ENCODE assay signal across 26 mouse cellular contexts in genomic region chr16:89188621-89189020, GRCm38 (mm10). TPM values are rescaled to one million over a fixed set of nuclear protein-coding genes. Genes with fewer than 3 reads are reported as not detected.
DNase-seq lines count a peak whose midpoint lies in the region; TF ChIP-seq lines count a peak whose summit lies in the region.
"Had no signal": no experiment of that assay in that cellular context is flagged by ENCODE, and none has a peak within 500 bp of the region (broad histone marks: within the 10 kb centered on the region; RNA-seq: fewer than 3 reads in every experiment).

No protein-coding gene starts in this region.

- no peaks in the 10 kb centered on the region for H3K36me3 ChIP-seq in ES-E14 (ENCODE audit: control insufficient read depth, insufficient read depth, low read length, poor library complexity, severe bottlenecking)
- H3K36me3 ChIP-seq: embryonic facial prominence, embryonic 13.5 days; embryonic facial prominence, embryonic 15.5 days; forebrain, embryonic 10.5 days; forebrain, embryonic 12.5 days had no signal

- no peak for TF ChIP-seq CTCF in gastrocnemius, adult 2 months (IDR thresholded peaks at IDR 0.05)

- no peaks in the 10 kb centered on the region for H3K9me3 ChIP-seq in ES-E14 (ENCODE audit: control insufficient read depth, insufficient read depth, low read depth, low read length)
- H3K9me3 ChIP-seq: embryonic facial prominence, embryonic 13.5 days; embryonic facial prominence, embryonic 15.5 days; forebrain, embryonic 10.5 days; forebrain, embryonic 12.5 days had no signal

- no peaks in the 10 kb centered on the region for H3K4me1 ChIP-seq in ES-E14 (ENCODE audit: control insufficient read depth in 2 of 2, insufficient read depth in 2 of 2, low read length in 2 of 2, poor library complexity in 1 of 2)
- H3K4me1 ChIP-seq: embryonic facial prominence, embryonic 13.5 days; embryonic facial prominence, embryonic 15.5 days; forebrain, embryonic 10.5 days; forebrain, embryonic 12.5 days had no signal

- in situ Hi-C loops in ES-E14 (cut with MboI; ENCODE audit: low sequenced_read_pairs in 2 of 2, unreplicated experiment in 2 of 2), result no loop called here

- no peak overlapping the region for H3K9ac ChIP-seq in ES-E14 (ENCODE audit: insufficient read depth, low read depth, low read length, poor library complexity, severe bottlenecking)
- H3K9ac ChIP-seq: embryonic facial prominence, embryonic 13.5 days; embryonic facial prominence, embryonic 15.5 days; forebrain, embryonic 12.5 days had no signal

- H3K4me3 ChIP-seq in ES-E14 (ENCODE audit: insufficient read depth in 1 of 2, low read depth in 1 of 2, low read length in 2 of 2, poor library complexity in 1 of 2, severe bottlenecking in 1 of 2), result no peak overlapping the region
- no peak overlapping the region for H3K4me3 ChIP-seq in gastrocnemius, adult 2 months
- H3K4me3 ChIP-seq: embryonic facial prominence, embryonic 13.5 days; embryonic facial prominence, embryonic 15.5 days; erythroblast, embryonic 14.5 days; forebrain, embryonic 10.5 days; forebrain, embryonic 12.5 days had no signal

- intact Hi-C loops in heart, postnatal 14 days (cut with DNase I), result no loop called here
- intact Hi-C loops in gastrocnemius, adult 2 months (cut with DNase I), result no loop called here

- H3K27ac ChIP-seq in ES-E14 (ENCODE audit: insufficient read depth, low read depth, low read length, poor library complexity, severe bottlenecking), result no peak overlapping the region
- no peak overlapping the region for H3K27ac ChIP-seq in gastrocnemius, adult 2 months
- H3K27ac ChIP-seq: embryonic facial prominence, embryonic 13.5 days; embryonic facial prominence, embryonic 15.5 days; forebrain, embryonic 10.5 days; forebrain, embryonic 12.5 days had no signal

- peak; percentile 44 for DNase-seq in heart, adult 11 months
- DNase-seq in heart, postnatal 14 days, result no peak
- DNase-seq in ES-E14 (ENCODE audit: low read depth, low spot score), result peak; percentile 39
- DNase-seq in R1 (ENCODE audit: low read depth, low spot score), result peak; percentile 50
- no peak for DNase-seq in kidney, postnatal 4 days
- DNase-seq in natural killer cell, adult 2 months (ENCODE audit: low spot score in 2 of 2), result no peak
- no peak for DNase-seq in gastrocnemius, adult 2 months
- DNase-seq: adrenal gland, adult 8-10 months; adrenal gland, postnatal 25 days; B cell, adult 2 months; cerebellum, adult 11-12 months; cerebellum, adult 8-10 months; cerebellum, adult 9-11 months; cerebellum, postnatal 14 days; cerebellum, postnatal 36 days; embryo, embryonic 11 days had no signal

TF ChIP-seq in ES-E14, 5 proteins besides CTCF, POLR2A, EP300 and RAD21:
- peak; percentile 41; the same call in 1 of the 2 replicates for TF ChIP-seq ZC3H11A (IDR thresholded peaks at IDR 0.05; ENCODE audit: borderline replicate concordance, low read depth, low read length)
- no peak for TF ChIP-seq MAFK (IDR thresholded peaks at IDR 0.05; ENCODE audit: insufficient read depth, low read depth, low read length)

RNA-seq across cellular contexts. Expression of gene 1110057P08Rik, which starts 14.1 kb away (rescaled TPM):
- total RNA-seq in heart, postnatal 14 days (2021), result not detected
- total RNA-seq in ES-E14 (2012; rRNA removed), result not detected in 2 replicates
- total RNA-seq in gastrocnemius, adult 2 months (2021), result not detected
- total RNA-seq: adrenal gland, adult 18-20 months; adrenal gland, adult 8-10 months; adrenal gland, postnatal 25 days; adrenal gland, postnatal 4 days; CH12.LX; common myeloid progenitor, adult 5-6 weeks; MEL had no signal

RNA-seq across cellular contexts. Expression of gene Krtap20-2, which starts 17.0 kb away (rescaled TPM):
- total RNA-seq in heart, postnatal 14 days (2021), result not detected
- total RNA-seq in ES-E14 (2012; rRNA removed), result not detected in 2 replicates
- total RNA-seq in gastrocnemius, adult 2 months (2021), result not detected
- total RNA-seq: adrenal gland, adult 18-20 months; adrenal gland, adult 8-10 months; adrenal gland, postnatal 25 days; adrenal gland, postnatal 4 days; CH12.LX; common myeloid progenitor, adult 5-6 weeks; MEL had no signal

RNA-seq across cellular contexts. Expression of gene Gm7735, which starts 19.3 kb away (rescaled TPM):
- total RNA-seq in heart, postnatal 14 days (2021), result not detected
- not detected in 2 replicates for total RNA-seq in ES-E14 (2012; rRNA removed)
- total RNA-seq in gastrocnemius, adult 2 months (2021), result not detected
- total RNA-seq: adrenal gland, adult 18-20 months; adrenal gland, adult 8-10 months; adrenal gland, postnatal 25 days; adrenal gland, postnatal 4 days; CH12.LX; common myeloid progenitor, adult 5-6 weeks; MEL had no signal

RNA-seq across cellular contexts. Expression of gene Gm9789, which starts 30.9 kb away (rescaled TPM):
- total RNA-seq in heart, postnatal 14 days (2021), result not detected
- not detected in 2 replicates for total RNA-seq in ES-E14 (2012; rRNA removed)
- total RNA-seq in gastrocnemius, adult 2 months (2021), result not detected
- total RNA-seq: adrenal gland, adult 18-20 months; adrenal gland, adult 8-10 months; adrenal gland, postnatal 25 days; adrenal gland, postnatal 4 days; CH12.LX; common myeloid progenitor, adult 5-6 weeks; MEL had no signal

RNA-seq across cellular contexts. Expression of gene Gm10061, which starts 37.7 kb away (rescaled TPM):
- not detected for total RNA-seq in heart, postnatal 14 days (2021)
- total RNA-seq in ES-E14 (2012; rRNA removed), result not detected in 2 replicates
- total RNA-seq in gastrocnemius, adult 2 months (2021), result not detected
- total RNA-seq: adrenal gland, adult 18-20 months; adrenal gland, adult 8-10 months; adrenal gland, postnatal 25 days; adrenal gland, postnatal 4 days; CH12.LX; common myeloid progenitor, adult 5-6 weeks; MEL had no signal

Comparison
In these comparisons a context has a peak if more than half of its experiments do, and no peak if none do; other contexts are left out.
1. DNase-seq: peak in heart, adult 11 months (single experiment), ES-E14 (single experiment) and R1 (single experiment); none in heart, postnatal 14 days (0 of 2), kidney, postnatal 4 days (0 of 2), natural killer cell, adult 2 months (0 of 2) and gastrocnemius, adult 2 months (single experiment).